7 mouse cellular contexts compared by ENCODE assay signal in the genomic region with DNA sequence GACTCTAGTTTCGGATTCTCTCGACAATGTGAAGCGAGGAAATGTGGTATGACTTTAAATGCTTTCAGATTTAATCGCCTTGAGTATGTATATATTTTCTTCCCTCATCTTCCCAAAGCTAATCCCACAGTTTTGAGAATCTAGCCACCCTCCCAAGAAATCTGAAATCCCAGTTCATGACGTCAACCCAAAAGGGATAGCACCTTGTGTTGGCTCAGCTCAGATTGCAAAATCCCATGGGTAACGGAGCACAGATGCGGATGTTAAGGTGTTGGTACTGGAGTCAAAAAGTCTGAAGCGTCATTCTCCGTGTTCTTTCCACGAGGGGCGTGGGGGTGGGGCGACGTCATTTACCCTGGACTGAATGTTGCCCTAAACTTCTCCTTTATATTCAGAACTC. TPM values are rescaled to one million over a fixed set of nuclear protein-coding genes. Genes with fewer than 3 reads are reported as not detected.
A peak's percentile ranks its signal among the peaks of the same experiment; 100 is the strongest.
DNase-seq lines count a peak whose midpoint lies in the region; ATAC-seq and TF ChIP-seq lines count a peak whose summit lies in the region.

No protein-coding gene starts in this region.

- no peaks in the 10 kb centered on the region for H3K36me3 ChIP-seq in forebrain, embryonic 13.5 days (ENCODE audit: poor library complexity, severe bottlenecking)
- no peaks in the 10 kb centered on the region for H3K36me3 ChIP-seq in limb, embryonic 10.5 days
- H3K36me3 ChIP-seq in neural tube, embryonic 14.5 days (ENCODE audit: control insufficient read depth, insufficient read depth, low read length) = no peaks in the 10 kb centered on the region

- DNase-seq in layer of hippocampus, adult 2 months (ENCODE audit: low spot score in 2 of 2) = no peak
- no peak for DNase-seq in layer of hippocampus, adult 11-12 months (ENCODE audit: low spot score)
- DNase-seq in limb, embryonic 10.5 days (ENCODE audit: low spot score) = no peak
- no peak for DNase-seq in thymus, postnatal 25 days
- no peak for DNase-seq in left cerebral cortex, adult 11 months (ENCODE audit: low spot score)

- no peak for ATAC-seq in forebrain, embryonic 13.5 days
- no peak for ATAC-seq in neural tube, embryonic 14.5 days (ENCODE audit: low read depth)

- H3K4me3 ChIP-seq in layer of hippocampus, adult 2 months = peak overlapping the region; percentile 73
- peak overlapping the region; percentile 55; the same call in 1 of the 2 replicates for H3K4me3 ChIP-seq in forebrain, embryonic 13.5 days
- H3K4me3 ChIP-seq in limb, embryonic 10.5 days = peak overlapping the region; percentile 61
- H3K4me3 ChIP-seq in neural tube, embryonic 14.5 days (ENCODE audit: low read depth, low read length) = peak overlapping the region; percentile 56; the same call in 1 of the 2 replicates

- H3K4me1 ChIP-seq in forebrain, embryonic 13.5 days = peaks cover 28% of the 10 kb centered on the region
- H3K4me1 ChIP-seq in limb, embryonic 10.5 days = peaks cover 35% of the 10 kb centered on the region
- H3K4me1 ChIP-seq in neural tube, embryonic 14.5 days (ENCODE audit: control insufficient read depth, insufficient read depth, low read length) = peaks cover 9% of the 10 kb centered on the region

- peaks cover 75% of the 10 kb centered on the region for H3K27me3 ChIP-seq in forebrain, embryonic 13.5 days
- peaks cover 92% of the 10 kb centered on the region for H3K27me3 ChIP-seq in limb, embryonic 10.5 days (ENCODE audit: low read depth, poor library complexity, severe bottlenecking)
- peaks cover 37% of the 10 kb centered on the region for H3K27me3 ChIP-seq in neural tube, embryonic 14.5 days (ENCODE audit: control insufficient read depth, insufficient read depth, low read length)

- H3K27ac ChIP-seq in layer of hippocampus, adult 2 months = peak overlapping the region; percentile 96
- H3K27ac ChIP-seq in forebrain, embryonic 13.5 days = no peak overlapping the region
- H3K27ac ChIP-seq in limb, embryonic 10.5 days = no peak overlapping the region
- H3K27ac ChIP-seq in neural tube, embryonic 14.5 days (ENCODE audit: low read depth, low read length) = no peak overlapping the region

- TF ChIP-seq CTCF in layer of hippocampus, adult 2 months (conservative IDR thresholded peaks at IDR 0.05) = no peak

- H3K4me2 ChIP-seq in forebrain, embryonic 13.5 days = peak overlapping the region; percentile 94
- peak overlapping the region; percentile 85; the same call in 1 of the 2 replicates for H3K4me2 ChIP-seq in neural tube, embryonic 14.5 days (ENCODE audit: low read depth, low read length)

- H3K9ac ChIP-seq in forebrain, embryonic 13.5 days = peak overlapping the region; percentile 69; the same call in 1 of the 2 replicates
- peak overlapping the region; percentile 66; the same call in 1 of the 2 replicates for H3K9ac ChIP-seq in neural tube, embryonic 14.5 days (replicated peaks; ENCODE audit: low read depth, low read length)

- 31% methylated on average over 13 of the region's 13 CpGs for WGBS in forebrain, embryonic 13.5 days
- 27% methylated on average over 13 of the region's 13 CpGs for whole genome bisulfite sequencing in limb, embryonic 10.5 days
- WGBS in neural tube, embryonic 14.5 days = 30% methylated on average over 13 of the region's 13 CpGs

- no peaks in the 10 kb centered on the region for H3K9me3 ChIP-seq in forebrain, embryonic 13.5 days (replicated peaks)
- H3K9me3 ChIP-seq in limb, embryonic 10.5 days (replicated peaks) = no peaks in the 10 kb centered on the region
- no peaks in the 10 kb centered on the region for H3K9me3 ChIP-seq in neural tube, embryonic 14.5 days (ENCODE audit: control insufficient read depth, low read length)

RNA-seq across cellular contexts. Expression of gene Adrb1, which starts 1.1 kb away (rescaled TPM):
- total RNA-seq in layer of hippocampus, adult 2 months (2021) = 10 to 100 TPM; 17.7 to 21.4 TPM
- polyA plus RNA-seq in forebrain, embryonic 13.5 days (2015; fragmentation: Nextera tagmentation; extraction: Ambion mirVana) = 0.39 and 0.77 TPM in 2 replicates
- polyA plus RNA-seq in limb, embryonic 10.5 days (2016; fragmentation: Nextera tagmentation; extraction: Ambion mirVana) = 0.16 TPM in 1 of 2 replicates, not detected in the other
- 1.1 and 1.8 TPM in 2 replicates for polyA plus RNA-seq in neural tube, embryonic 14.5 days (2014; fragmentation: Nextera tagmentation; extraction: Ambion mirVana)
